Mouse (Mus musculus) ES-Bruce4 (cell line): ENCODE measurements around the gene Dlst. TPM values are rescaled to one million over a fixed set of nuclear protein-coding genes. Genes with fewer than 3 reads are reported as not detected.

Experiments used
- H3K27ac ChIP-seq: 2 replicates; pipeline ENCODE4 v1.5.1; 2012; ENCODE audit warnings: low read length, inconsistent platforms; ENCODE audit not compliant: insufficient read depth
- H3K27me3 ChIP-seq: 2 replicates; pipeline ENCODE4 v1.6.1; 2012; ENCODE audit warnings: mild to moderate bottlenecking, low read length, inconsistent platforms; ENCODE audit not compliant: control insufficient read depth, poor library complexity, insufficient read depth, severe bottlenecking
- H3K36me3 ChIP-seq: 2 replicates; pipeline ENCODE4 v1.6.1; 2012; ENCODE audit warnings: inconsistent platforms, mild to moderate bottlenecking, low read length, moderate library complexity; ENCODE audit not compliant: control insufficient read depth, poor library complexity, insufficient read depth, severe bottlenecking
- H3K4me1 ChIP-seq: one replicate; pipeline ENCODE4 v1.8.1; 2011; ENCODE audit warnings: low read length; ENCODE audit not compliant: control insufficient read depth, insufficient read depth
- H3K4me3 ChIP-seq: 2 replicates; pipeline ENCODE4 v1.5.1; 2011; ENCODE audit warnings: low read depth, mild to moderate bottlenecking, low read length
- H3K9ac ChIP-seq: 2 replicates; pipeline ENCODE4 v1.6.1; 2012; ENCODE audit warnings: low read depth, mild to moderate bottlenecking, inconsistent platforms; ENCODE audit not compliant: poor library complexity, severe bottlenecking
- H3K9me3 ChIP-seq: replicated peaks from 2 replicates; pipeline ENCODE4 v1.6.1; 2012; ENCODE audit warnings: mild to moderate bottlenecking, low read length, inconsistent platforms; ENCODE audit not compliant: control insufficient read depth, poor library complexity, insufficient read depth, severe bottlenecking
- CTCF ChIP-seq: IDR thresholded peaks from one replicate; pipeline ENCODE4 v1.8.1; 2011; ENCODE audit warnings: low read depth, low read length
- EP300 ChIP-seq: IDR thresholded peaks from 2 replicates; pipeline ENCODE4 v1.6.1; 2011; ENCODE audit warnings: low read depth, low read length; ENCODE audit not compliant: insufficient read depth
- POLR2A ChIP-seq: IDR thresholded peaks from one replicate; pipeline ENCODE4 v1.8.1; 2011; ENCODE audit warnings: low read length; ENCODE audit not compliant: insufficient read depth
- polyA plus RNA-seq: library from polyadenylated mRNA; stranded (reverse); fragments of >200 nt; gene quantifications from 2 replicates; pipeline ENCODE4 v1.2.4, GENCODE M21; 2011; ENCODE audit warnings: low read depth; ENCODE audit not compliant: missing spikeins, insufficient read depth, insufficient read length

The Dlst gene
- polyA plus RNA-seq, 1 experiment: 139 TPM

DNA sequence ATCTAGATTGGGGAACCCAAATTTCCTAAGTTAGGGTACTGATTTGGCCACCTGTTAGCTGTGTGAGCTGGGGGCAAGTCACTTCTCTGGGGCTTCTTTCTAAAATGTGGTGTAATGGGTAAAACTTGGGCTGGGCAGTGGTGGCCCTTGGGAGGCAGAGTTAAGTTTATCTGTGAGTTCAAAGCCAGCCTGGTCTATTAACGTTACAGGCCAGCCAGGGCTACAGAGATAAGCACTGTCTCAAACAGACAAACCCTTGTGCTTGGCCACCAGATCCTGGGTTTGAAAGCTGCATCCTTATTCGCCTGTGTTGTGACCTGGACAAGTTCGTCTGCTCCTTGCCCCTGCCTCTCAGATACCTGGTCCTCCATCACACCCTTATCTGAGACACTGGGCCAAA is 19.4 kb upstream of the Dlst start:
- Histone ChIP-seq H3K27me3 (no peaks in the 10 kb centered on the region), H3K4me1 (no peaks in the 10 kb centered on the region), H3K9ac (no peak overlapping the region), H3K27ac (no peak overlapping the region), H3K4me3 (no peak overlapping the region), H3K9me3 (no peaks in the 10 kb centered on the region), H3K36me3 (no peaks in the 10 kb centered on the region)
- TF ChIP-seq POLR2A: no peak
- no peak for TF ChIP-seq CTCF
- no peak for TF ChIP-seq EP300

DNA sequence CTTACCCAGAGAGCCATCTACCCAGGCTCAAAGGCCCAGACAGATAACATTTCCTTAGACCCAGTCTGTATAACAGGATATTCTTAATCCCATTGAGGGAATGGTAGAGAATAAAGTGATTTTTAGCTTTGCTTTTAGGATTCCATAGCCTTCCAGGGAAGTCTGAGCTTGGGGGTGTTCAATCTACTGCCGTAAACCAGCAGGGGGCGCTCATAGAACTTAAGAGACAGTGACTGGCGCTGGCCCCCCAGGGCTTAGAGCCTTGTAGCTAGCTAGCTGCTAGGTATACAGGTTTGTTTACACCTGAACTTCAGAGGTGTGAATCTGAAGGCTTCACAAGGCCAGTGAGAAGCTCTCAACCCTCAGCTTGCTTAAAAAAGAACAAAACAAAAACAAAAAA is 18.4 kb upstream of the Dlst start:
- TF ChIP-seq EP300 (no peak), CTCF (peak; percentile 62), POLR2A (no peak)
- H3K4me1 ChIP-seq: no peaks in the 10 kb centered on the region
- H3K9ac ChIP-seq: no peak overlapping the region
- no peak overlapping the region for H3K27ac ChIP-seq
- no peaks in the 10 kb centered on the region for H3K36me3 ChIP-seq
- H3K9me3 ChIP-seq: no peaks in the 10 kb centered on the region
- no peak overlapping the region for H3K4me3 ChIP-seq
- no peaks in the 10 kb centered on the region for H3K27me3 ChIP-seq

- H3K9me3 ChIP-seq: no peaks in the 10 kb centered on the region
- H3K4me1 ChIP-seq: no peaks in the 10 kb centered on the region
- H3K4me3 ChIP-seq: no peak overlapping the region
- H3K27me3 ChIP-seq: no peaks in the 10 kb centered on the region
- H3K9ac ChIP-seq: no peak overlapping the region
- no peak overlapping the region for H3K27ac ChIP-seq
- 0 out of 2 replicates have a peak, but pooled peaks have one; percentile 14 for TF ChIP-seq EP300
- no peak for TF ChIP-seq CTCF
- no peaks in the 10 kb centered on the region for H3K36me3 ChIP-seq
Observed at GRCm38 (mm10) chr12:85094010-85094409, 16.6 kb upstream of the Dlst start.

DNA sequence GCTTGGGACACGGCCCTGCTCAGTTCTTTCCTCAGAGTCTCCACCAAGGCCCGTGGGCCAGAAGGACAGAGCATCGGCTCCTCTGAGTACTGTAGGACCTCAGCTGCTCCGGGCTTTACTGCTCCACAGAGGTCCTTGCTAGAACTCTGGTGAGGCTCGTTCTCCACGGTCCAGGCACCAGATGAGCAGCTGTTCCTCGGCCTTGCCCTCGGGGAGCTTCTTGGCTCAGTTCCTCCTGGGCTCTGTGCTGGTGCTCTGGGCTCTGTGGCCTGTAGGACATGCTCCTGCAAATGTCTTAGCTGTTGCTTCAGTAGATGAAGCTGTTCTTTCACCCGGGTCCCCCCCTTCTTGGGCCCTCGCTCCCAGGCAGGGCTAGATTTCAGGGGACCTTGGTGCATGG is 15.9 kb upstream of the Dlst start:
- Histone ChIP-seq H3K27ac (no peak overlapping the region), H3K9ac (no peak overlapping the region), H3K4me1 (no peaks in the 10 kb centered on the region), H3K4me3 (no peak overlapping the region), H3K36me3 (no peaks in the 10 kb centered on the region), H3K27me3 (no peaks in the 10 kb centered on the region), H3K9me3 (no peaks in the 10 kb centered on the region)
- no peak for TF ChIP-seq EP300
- no peak for TF ChIP-seq CTCF
- TF ChIP-seq POLR2A: no peak

- no peak overlapping the region for H3K4me3 ChIP-seq
- H3K27me3 ChIP-seq: no peaks in the 10 kb centered on the region
- no peak overlapping the region for H3K9ac ChIP-seq
- H3K27ac ChIP-seq: no peak overlapping the region
- TF ChIP-seq EP300 (no peak), POLR2A (no peak), CTCF (no peak)
- H3K9me3 ChIP-seq: no peaks in the 10 kb centered on the region
- no peaks in the 10 kb centered on the region for H3K4me1 ChIP-seq
- H3K36me3 ChIP-seq: no peaks in the 10 kb centered on the region
Observed at GRCm38 (mm10) chr12:85095146-85095545, 15.5 kb upstream of the Dlst start.

DNA sequence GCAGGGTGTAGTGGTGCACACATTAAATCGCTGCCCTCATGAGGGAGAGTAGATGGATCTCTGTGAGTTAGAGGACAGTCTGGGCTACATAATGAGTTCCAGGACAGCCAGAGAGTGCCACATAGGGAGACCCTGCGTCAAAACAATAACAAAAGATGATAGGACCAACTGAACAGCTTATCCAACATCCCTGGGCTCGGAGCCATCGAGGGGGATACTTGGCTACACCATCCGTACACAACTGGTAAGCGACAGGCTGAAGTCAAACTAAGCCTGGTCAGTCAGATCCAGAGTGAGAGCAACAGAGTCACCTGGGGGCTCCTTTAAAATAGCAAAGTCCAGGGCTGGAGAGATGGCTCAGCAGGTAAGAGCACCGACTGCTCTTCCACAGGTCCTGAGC is 14.8 kb upstream of the Dlst start:
- Histone ChIP-seq H3K4me3 (no peak overlapping the region), H3K4me1 (no peaks in the 10 kb centered on the region), H3K36me3 (no peaks in the 10 kb centered on the region), H3K27me3 (no peaks in the 10 kb centered on the region), H3K27ac (no peak overlapping the region), H3K9ac (no peak overlapping the region), H3K9me3 (no peaks in the 10 kb centered on the region)
- no peak for TF ChIP-seq EP300
- TF ChIP-seq CTCF: no peak
- no peak for TF ChIP-seq POLR2A
